Mouse (Mus musculus) embryonic fibroblast, embryonic 13.5 days (primary cell): ENCODE measurements around the gene Pdf.

Experiments used
- CTCF ChIP-seq: IDR thresholded peaks from 2 replicates; pipeline ENCODE4 v1.5.1; 2011; ENCODE audit warnings: mild to moderate bottlenecking, control low read depth, low read length, moderate library complexity, borderline replicate concordance; ENCODE audit not compliant: insufficient read depth
- POLR2A ChIP-seq: IDR thresholded peaks from 2 replicates; pipeline ENCODE4 v1.6.1; 2011; ENCODE audit warnings: low read depth, mild to moderate bottlenecking, control low read depth, low read length, moderate library complexity

- TF ChIP-seq CTCF (no peak), POLR2A (no peak)
Measured at GRCm38 (mm10) chr8:106997416-106997815, 51.0 kb downstream of the Pdf start.
